Mouse (Mus musculus) thymus, adult 2 months (tissue): Measurements from ENCODE around the gene Sox6. TPM values are rescaled to one million over a fixed set of nuclear protein-coding genes. Genes with fewer than 3 reads are reported as not detected.

Experiments
- DNase-seq: peaks from one replicate; pipeline ENCODE4 v3.0.0; 2021
- H3K27ac ChIP-seq: fragments of 200-500 bp; 2 replicates; pipeline ENCODE4 v1.5.1; 2012; ENCODE audit warnings: low read length, control low read depth; ENCODE audit not compliant: control insufficient read depth, insufficient read depth
- H3K27me3 ChIP-seq: fragments of 200-500 bp; 2 replicates; pipeline ENCODE4 v1.6.1; 2012; ENCODE audit warnings: mild to moderate bottlenecking, low read length, moderate library complexity, mixed read lengths; ENCODE audit not compliant: control insufficient read depth, insufficient read depth
- H3K36me3 ChIP-seq: fragments of 200-500 bp; 2 replicates; pipeline ENCODE4 v1.6.1; 2012; ENCODE audit warnings: mild to moderate bottlenecking, low read length, moderate library complexity; ENCODE audit not compliant: control insufficient read depth, insufficient read depth
- H3K4me1 ChIP-seq: fragments of 200-500 bp; replicated peaks from 2 replicates; pipeline ENCODE4 v1.6.1; 2012; ENCODE audit warnings: low read length; ENCODE audit not compliant: control insufficient read depth, insufficient read depth
- H3K4me3 ChIP-seq: fragments of 200-500 bp; 2 replicates; pipeline ENCODE4 v1.5.1; 2012; ENCODE audit warnings: mild to moderate bottlenecking, low read length, control low read depth, moderate library complexity; ENCODE audit not compliant: control insufficient read depth, insufficient read depth
- CTCF ChIP-seq: fragments of 200-500 bp; IDR thresholded peaks from 2 replicates; pipeline ENCODE4 v1.5.1; 2012; ENCODE audit warnings: mild to moderate bottlenecking, control low read depth, low read length, moderate library complexity, borderline replicate concordance; ENCODE audit not compliant: control insufficient read depth, poor library complexity, insufficient read depth; ENCODE audit errors: extremely low read depth
- POLR2A ChIP-seq: fragments of 200-500 bp; IDR thresholded peaks from 2 replicates; pipeline ENCODE4 v1.6.1; 2012; ENCODE audit warnings: mild to moderate bottlenecking, low read length, control low read depth, moderate library complexity; ENCODE audit not compliant: control insufficient read depth, poor library complexity, insufficient read depth; ENCODE audit errors: extremely low read depth
- WGBS: fragments of 180-500 bp; shearing (Covaris S2); methylation state at CpG from one replicate; pipeline ENCODE4 v1.1.7; 2018; 5-methylcytosine and 5-hydroxymethylcytosine counted together
- polyA plus RNA-seq: library from polyadenylated mRNA; depleted of rRNA; stranded (reverse); fragments of >200 nt; gene quantifications from 2 replicates; pipeline ENCODE4 v1.2.3, GENCODE M21; 2012

Gene Sox6
- polyA plus RNA-seq, 1 experiment: 2.1 TPM

DNA sequence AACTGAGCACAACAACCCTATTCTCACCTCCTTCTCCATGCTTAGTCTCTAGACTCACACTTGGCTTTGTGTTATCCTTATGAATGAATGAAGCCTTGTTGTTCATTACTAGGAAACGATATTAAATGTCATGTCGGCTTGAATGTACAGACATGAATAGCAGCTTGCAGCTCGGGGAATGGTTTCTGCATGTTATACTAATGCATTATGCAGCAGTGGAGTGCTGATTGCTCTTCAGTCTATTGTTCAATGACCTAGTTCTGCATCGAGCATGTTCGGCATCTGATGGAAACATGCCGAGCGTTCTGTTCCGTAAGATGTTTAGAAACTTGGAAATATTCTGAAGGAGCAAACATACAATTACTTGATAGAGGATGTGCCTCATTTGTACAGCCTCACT is 524.9 kb downstream of the Sox6 start:
- Histone ChIP-seq H3K36me3 (no peaks in the 10 kb centered on the region), H3K27ac (no peak overlapping the region), H3K27me3 (no peaks in the 10 kb centered on the region), H3K4me1 (no peaks in the 10 kb centered on the region), H3K4me3 (no peak overlapping the region)
- WGBS: 96% methylated on average over 8 of the region's 8 CpGs
- no peak for TF ChIP-seq CTCF
- TF ChIP-seq POLR2A: no peak
- no peak for DNase-seq

DNA sequence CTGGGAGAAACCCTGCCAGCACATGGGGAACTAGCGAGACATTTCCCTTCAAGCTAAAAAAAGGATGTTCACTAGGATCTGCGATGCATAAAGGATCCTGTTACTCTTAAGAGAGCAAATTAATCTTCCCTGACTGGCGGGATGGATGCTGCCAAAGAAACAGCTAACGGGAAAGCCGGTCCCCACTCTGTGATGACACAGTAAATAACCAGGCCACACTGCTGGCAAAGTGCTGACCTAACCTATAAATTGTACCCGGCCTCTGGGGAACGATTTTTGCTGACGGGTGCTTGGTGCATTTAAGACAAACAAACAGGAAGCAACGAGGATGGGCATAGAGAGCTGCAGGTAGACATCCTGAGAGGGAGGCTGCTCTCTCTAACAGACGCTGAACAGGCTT is 526.8 kb downstream of the Sox6 start:
- Histone ChIP-seq H3K36me3 (no peaks in the 10 kb centered on the region), H3K27me3 (no peaks in the 10 kb centered on the region), H3K27ac (no peak overlapping the region), H3K4me1 (no peaks in the 10 kb centered on the region), H3K4me3 (no peak overlapping the region)
- no peak for DNase-seq
- TF ChIP-seq CTCF (no peak), POLR2A (no peak)
- 80% methylated on average over 10 of the region's 10 CpGs for WGBS

DNA sequence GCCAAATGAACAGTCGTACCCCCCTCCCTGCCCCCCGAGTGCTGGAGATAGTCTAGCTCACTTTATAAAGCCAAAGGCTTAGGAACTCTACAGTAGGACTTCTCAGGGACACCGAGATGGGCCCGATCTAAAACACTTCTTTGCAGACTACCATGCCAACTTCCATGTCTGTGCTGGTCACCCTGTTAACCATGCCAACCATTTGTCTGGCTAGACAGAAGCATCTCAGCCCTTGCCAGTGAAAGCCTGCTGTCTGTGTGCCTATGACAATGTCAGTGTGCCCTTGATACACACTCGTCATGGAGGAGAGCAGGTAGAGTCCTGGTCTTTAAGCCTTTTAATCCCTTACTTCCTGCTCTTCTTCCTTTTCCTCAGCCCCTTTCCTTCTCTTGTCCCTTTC is 527.5 kb downstream of the Sox6 start:
- Histone ChIP-seq H3K4me1 (no peaks in the 10 kb centered on the region), H3K36me3 (no peaks in the 10 kb centered on the region), H3K27me3 (no peaks in the 10 kb centered on the region), H3K27ac (no peak overlapping the region), H3K4me3 (no peak overlapping the region)
- TF ChIP-seq CTCF (no peak), POLR2A (no peak)
- DNase-seq: no peak
- WGBS: 95% methylated on average over 5 of the region's 5 CpGs

DNA sequence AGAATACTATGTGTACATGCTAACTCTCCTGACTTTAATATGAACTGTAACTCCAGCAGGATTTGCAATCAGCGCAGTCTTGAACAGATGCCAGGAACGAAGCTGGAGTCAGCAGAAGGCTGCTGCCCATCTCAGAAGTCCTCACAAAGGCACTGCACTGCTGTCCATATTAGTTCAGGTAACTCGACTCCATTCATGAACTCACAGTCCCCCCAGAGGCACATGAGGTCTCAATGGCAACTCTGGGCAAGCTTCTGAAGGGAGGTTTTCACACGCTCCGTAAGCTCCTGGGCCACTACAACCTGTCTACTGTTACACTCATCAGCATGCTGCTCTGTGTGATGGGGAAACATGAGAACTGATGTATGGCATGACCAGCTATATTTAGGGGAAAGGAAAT is 528.6 kb downstream of the Sox6 start:
- H3K27ac ChIP-seq: no peak overlapping the region
- no peaks in the 10 kb centered on the region for H3K4me1 ChIP-seq
- TF ChIP-seq POLR2A: no peak
- H3K27me3 ChIP-seq: no peaks in the 10 kb centered on the region
- no peaks in the 10 kb centered on the region for H3K36me3 ChIP-seq
- 94% methylated on average over 5 of the region's 5 CpGs for WGBS
- DNase-seq: no peak
- no peak overlapping the region for H3K4me3 ChIP-seq

DNA sequence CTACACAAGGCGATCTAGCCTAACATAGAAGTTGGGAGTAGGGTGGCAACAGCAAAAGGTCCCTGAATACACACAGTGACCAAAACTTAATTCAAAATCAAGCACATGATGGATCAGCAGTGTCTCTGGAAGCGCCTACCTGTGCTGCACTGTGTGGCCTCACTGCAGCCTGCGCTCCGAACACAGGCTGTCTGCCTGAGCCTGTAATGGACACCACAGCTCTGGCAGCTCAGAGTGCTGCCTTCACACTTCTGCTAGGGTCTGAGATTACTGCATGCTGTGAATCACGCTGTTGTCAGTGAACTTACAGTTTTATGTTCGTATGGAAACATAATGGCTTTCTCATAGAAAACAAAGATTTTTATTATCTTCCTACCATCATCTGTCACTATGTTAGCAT is 532.2 kb downstream of the Sox6 start:
- Histone ChIP-seq H3K27ac (no peak overlapping the region), H3K4me3 (no peak overlapping the region), H3K36me3 (no peaks in the 10 kb centered on the region), H3K27me3 (no peaks in the 10 kb centered on the region), H3K4me1 (no peaks in the 10 kb centered on the region)
- no peak for TF ChIP-seq POLR2A
- TF ChIP-seq CTCF: no peak
- 95% methylated on average over 6 of the region's 6 CpGs for whole genome bisulfite sequencing
- DNase-seq: no peak

DNA sequence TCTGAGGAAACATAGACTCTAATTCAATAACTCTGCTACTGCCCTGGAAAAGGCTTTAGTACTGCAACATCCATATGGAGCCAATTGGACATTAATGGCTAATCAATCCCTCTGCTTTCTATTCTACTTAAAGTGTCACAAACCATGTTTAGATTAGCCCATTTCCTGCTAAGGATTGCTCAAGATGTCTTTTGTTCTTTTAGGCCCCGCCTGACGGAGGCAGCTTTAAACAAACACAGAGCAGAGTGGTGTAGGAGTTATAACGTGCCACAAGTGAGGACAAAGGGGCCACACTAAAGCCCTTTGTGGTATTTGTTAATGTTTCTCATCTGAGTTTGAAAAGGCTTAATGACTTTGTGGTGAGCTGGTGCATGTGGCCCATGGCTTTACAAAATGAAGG is 537.1 kb downstream of the Sox6 start:
- no peak for DNase-seq
- H3K4me1 ChIP-seq: no peaks in the 10 kb centered on the region
- H3K27me3 ChIP-seq: no peaks in the 10 kb centered on the region
- no peak overlapping the region for H3K27ac ChIP-seq
- no peak overlapping the region for H3K4me3 ChIP-seq
- WGBS: 25% methylated on average over 3 of the region's 3 CpGs
- TF ChIP-seq POLR2A: no peak
- TF ChIP-seq CTCF: no peak
- no peaks in the 10 kb centered on the region for H3K36me3 ChIP-seq

DNA sequence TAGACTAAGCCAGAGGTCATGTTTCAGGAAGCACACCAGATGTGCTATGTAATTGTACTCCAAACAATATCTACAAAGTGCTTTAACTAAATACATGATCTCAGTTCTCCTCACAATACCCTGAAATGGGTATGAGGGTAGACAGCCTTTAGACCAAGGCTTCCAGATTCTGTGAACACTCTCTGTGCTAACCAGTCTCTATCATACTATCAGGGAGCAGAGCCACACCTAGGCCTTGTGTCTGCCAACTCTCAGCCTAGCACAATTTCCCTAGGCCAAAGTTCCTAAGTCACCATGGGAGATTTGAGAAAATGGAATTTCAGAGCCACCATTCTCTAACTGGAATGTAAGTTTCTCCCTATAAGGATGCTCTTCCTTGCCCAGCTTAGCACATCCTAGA is 537.8 kb downstream of the Sox6 start:
- Histone ChIP-seq H3K4me1 (no peaks in the 10 kb centered on the region), H3K27me3 (no peaks in the 10 kb centered on the region), H3K4me3 (no peak overlapping the region), H3K27ac (no peak overlapping the region), H3K36me3 (no peaks in the 10 kb centered on the region)
- TF ChIP-seq CTCF: no peak
- TF ChIP-seq POLR2A: no peak
- no peak for DNase-seq
